Mouse (Mus musculus) ovary, adult 18-20 months (tissue): ENCODE data around the gene Gm19402.
"Not testable (repeated sequence)": the region's sequence is repeated elsewhere in the genome, so short reads cannot be mapped to it uniquely, and the experiment has no call there.

Experiments used
- DNase-seq: peaks from one replicate; pipeline ENCODE4 v3.0.0; 2022; ENCODE audit warnings: low spot score, mixed read lengths

The Gm19402 gene

GRCm38 (mm10) chr10:77690356-77690807, at the start of gene Gm19402:
Gene Gm19402 (minus strand): TSS chr10:77690757.
- not testable (repeated sequence) for DNase-seq

DNA sequence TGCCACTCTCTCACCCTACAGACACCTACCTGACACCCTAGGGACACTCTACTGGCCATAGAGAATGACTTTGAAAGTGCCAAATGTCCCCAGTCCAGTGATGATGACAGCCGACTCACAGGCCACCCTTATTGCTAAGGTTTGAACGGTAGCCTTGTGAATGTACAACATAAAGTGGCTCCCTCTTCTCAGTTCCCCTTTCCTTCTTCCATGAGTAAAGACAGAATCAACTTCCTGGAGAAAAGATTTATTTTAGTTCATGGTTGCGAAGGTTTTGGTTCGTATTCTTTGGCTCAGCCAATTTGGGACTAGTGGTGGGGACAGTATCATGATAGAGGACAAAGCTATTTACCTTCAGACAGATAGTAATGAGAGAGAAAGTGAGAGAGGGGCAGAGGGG, 48.4 kb upstream of the Gm19402 start:
- no peak for DNase-seq

DNA sequence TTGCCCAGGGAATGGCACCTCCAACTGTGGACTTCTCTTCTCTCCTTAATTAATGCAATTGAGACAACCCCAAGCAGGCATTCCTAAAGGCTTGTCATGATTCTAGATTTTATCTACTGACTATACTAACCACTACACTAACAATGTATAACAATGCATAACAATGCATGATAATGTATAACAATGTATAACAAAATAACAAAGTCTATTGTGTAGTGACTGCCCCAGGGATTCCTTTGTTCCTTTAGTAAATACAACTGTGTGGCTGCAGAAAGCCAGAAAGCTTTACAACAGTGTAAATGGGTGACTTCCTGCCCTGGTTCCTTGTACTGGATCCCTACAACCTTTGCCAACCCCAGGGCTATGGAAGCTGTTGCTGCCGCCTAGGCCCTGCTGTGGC, 45.4 kb upstream of the Gm19402 start:
- no peak for DNase-seq

DNA sequence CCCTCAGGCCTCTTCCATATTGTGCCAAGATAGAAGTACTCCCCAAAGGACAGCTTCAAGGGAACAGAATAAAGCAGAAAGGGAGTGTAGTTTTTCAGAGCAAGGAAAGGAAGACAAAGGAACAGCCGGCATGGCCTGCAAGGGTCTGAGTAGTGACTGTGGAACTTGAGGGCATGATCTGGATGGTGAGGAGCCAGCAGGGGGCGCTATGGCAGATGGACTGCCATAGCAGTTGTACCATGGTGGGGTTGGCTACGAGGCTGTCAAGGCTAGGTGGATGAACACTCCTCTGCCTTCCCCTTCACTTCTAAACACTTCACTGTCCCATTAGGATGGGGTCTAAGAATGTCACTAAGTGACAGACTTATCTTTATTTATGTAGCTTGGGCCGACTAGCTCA, 38.7 kb upstream of the Gm19402 start:
- DNase-seq = no peak

- no peak for DNase-seq
Measured at GRCm38 (mm10) chr10:77728280-77728679, 37.7 kb upstream of the Gm19402 start.

GRCm38 (mm10) chr10:77726186-77726585, 35.6 kb upstream of the Gm19402 start, which contains the start of gene Gm10100:
Gene Gm10100 (plus strand): TSS chr10:77726486.
- no peak for DNase-seq

DNA sequence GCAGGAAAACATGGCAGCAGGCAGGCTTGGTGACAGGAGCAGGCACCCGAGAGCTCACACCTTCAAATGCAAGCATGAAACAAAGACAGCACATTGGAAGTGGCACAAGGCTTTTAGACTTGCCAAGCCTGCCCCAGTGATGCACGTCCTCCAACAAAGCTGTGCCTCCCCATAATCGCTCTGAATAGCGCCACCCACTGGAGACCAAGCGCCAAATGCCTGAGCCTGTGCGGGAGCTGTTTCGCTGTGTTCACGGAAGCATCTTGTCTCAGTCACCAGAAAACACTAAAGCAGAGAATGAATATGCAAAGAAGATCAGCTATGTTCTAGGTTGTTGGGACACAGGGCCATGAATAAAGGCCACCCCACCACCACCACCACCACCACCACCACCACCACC, 34.3 kb upstream of the Gm19402 start:
- DNase-seq = no peak

DNA sequence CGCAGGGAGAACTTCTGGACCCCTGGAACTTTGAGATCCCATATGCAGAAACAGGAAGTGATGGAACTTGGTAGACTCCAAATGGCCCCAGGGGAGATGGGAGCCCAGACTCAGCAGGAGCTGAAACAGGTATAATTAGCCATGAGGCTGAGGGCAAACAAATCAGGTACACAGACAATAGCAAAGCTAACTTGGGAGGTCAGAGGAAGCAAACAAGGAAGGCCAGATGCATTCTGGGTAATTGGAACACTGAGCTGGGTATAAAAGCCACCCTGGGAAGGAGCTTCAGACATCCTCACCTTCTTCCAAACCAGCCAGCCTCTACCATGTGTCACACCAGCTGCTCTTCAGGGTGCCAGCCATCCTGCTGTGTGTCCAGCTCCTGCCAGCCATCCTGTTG, 29.7 kb upstream of the Gm19402 start, which contains the start of gene Krtap12-1:
Krtap12-1 (plus strand) TSS at position 301 of the 400 bp plus-strand sequence.
- DNase-seq = not testable (repeated sequence)

DNA sequence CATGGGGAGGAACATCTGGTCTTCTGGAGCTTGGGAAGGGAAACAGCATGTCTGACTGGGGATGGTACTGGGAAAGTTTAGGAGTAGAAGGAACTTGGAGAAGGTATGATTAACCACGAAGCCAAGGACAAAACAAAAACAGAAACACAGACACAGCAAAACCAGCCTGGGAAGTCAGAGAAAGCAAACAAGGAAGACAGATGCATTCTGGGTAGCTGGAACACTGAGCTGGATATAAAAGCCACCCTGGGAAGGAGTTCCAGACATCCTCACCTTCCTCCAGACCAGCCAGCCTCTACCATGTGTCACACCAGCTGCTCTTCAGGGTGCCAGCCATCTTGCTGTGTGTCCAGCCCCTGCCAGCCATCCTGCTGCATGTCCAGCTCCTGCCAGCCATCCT, 24.9 kb upstream of the Gm19402 start, which contains the start of gene Gm10142:
Gm10142 (plus strand) TSS at position 301 of the 400 bp plus-strand sequence.
- no peak for DNase-seq

GRCm38 (mm10) chr10:77713734-77714133, 23.2 kb upstream of the Gm19402 start:
- DNase-seq = no peak

GRCm38 (mm10) chr10:77711157-77711556, 20.6 kb upstream of the Gm19402 start, which contains the start of gene Gm10024:
Gene Gm10024 (plus strand): TSS chr10:77711457.
- DNase-seq = not testable (repeated sequence)

GRCm38 (mm10) chr10:77709831-77710230, 19.3 kb upstream of the Gm19402 start:
- DNase-seq = no peak

DNA sequence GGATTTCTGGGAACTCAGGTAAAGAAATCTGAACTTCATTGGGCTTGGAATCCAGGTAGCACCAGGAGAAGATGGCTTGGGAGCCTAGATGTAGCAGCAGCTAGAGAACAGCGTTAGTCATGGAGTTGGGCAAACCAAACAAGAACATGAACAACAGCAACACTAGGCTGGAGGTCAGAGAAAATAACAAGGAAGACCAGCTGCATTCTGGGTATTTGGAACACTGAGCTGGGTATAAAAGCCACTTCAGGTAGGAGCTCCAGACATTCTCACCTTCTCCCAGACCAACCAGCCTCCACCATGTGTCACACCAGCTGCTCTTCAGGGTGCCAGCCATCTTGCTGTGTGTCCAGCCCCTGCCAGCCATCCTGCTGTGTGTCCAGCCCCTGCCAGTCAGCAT, 15.8 kb upstream of the Gm19402 start, which contains the start of gene Gm10272:
Gm10272 (plus strand) TSS at position 301 of the 400 bp plus-strand sequence.
- DNase-seq = no peak

DNA sequence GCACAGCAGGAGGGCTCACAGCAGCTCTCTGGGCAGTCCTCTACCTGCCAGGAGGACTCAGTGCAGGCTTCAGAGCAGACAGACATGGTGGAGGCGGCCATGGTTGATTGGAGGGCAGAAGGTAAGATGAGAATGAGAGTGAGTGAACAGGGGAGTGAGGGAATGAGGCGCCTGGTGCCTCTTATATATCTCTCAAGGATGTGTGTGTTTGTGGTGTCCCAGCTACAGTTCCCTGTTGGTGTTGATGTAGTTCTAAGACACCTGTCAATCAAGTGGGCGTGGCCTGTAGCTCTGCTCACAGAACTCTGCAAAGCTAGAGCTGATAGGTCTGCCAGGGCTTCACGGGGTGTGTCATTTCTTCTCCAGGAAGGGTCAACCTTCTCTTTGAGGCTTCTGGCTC, 6.6 kb upstream of the Gm19402 start, which contains the start of gene Gm9508:
Gm9508 (minus strand) TSS at position 101 of the 400 bp plus-strand sequence.
- DNase-seq = no peak

- no peak for DNase-seq
Measured at GRCm38 (mm10) chr10:77687021-77687420, 3.5 kb downstream of the Gm19402 start.

- DNase-seq = no peak
Measured at GRCm38 (mm10) chr10:77685895-77686664, 4.5 kb downstream of the Gm19402 start, which contains the start of gene Tspear. Gene Tspear (plus strand): TSS chr10:77686569.

- no peak for DNase-seq
Measured at GRCm38 (mm10) chr10:77684181-77684580, 6.4 kb downstream of the Gm19402 start.

GRCm38 (mm10) chr10:77682994-77683393, 7.6 kb downstream of the Gm19402 start:
- DNase-seq = no peak

DNA sequence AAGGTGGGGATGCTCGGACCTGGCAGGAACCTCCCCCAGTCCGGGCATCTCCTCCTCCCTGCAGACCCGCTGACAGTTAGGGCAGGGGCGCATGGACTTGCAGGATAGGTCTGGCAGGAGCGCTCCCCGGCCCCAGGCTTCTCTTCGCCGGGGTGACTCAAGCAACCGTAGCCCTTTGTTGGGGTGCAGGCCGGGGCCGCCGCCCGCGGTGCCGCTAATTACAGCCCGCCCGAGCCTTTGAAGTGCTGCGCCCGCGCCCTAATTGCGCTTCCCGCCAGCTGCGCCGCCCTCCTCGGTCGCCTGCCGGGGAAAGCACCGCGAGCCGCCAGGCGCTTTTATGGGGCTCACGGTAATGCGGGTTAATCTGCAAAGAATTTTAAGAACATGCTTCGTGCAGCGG, 13.0 kb downstream of the Gm19402 start:
- no peak for DNase-seq

DNA sequence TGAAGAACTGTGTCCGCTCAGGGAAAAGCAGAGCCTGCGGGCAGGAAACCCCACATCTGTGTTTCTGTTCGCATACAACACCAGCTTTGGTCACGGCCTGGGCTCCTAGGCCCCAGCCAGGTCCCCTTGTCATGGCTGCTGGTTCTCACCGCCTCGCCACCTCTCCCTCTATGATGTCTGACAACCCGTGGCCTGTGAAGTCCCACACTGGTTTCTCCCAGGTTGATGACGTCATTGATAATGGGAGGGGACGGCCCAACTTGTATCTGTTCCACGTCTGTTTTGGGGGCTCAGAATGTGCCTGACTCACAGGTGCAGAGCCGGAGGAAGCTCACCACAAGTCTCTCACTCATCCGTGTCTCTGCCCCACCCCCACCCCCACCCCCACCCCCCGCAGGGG, 16.8 kb downstream of the Gm19402 start:
- DNase-seq = no peak

GRCm38 (mm10) chr10:77671519-77671918, 19.0 kb downstream of the Gm19402 start:
- no peak for DNase-seq

DNA sequence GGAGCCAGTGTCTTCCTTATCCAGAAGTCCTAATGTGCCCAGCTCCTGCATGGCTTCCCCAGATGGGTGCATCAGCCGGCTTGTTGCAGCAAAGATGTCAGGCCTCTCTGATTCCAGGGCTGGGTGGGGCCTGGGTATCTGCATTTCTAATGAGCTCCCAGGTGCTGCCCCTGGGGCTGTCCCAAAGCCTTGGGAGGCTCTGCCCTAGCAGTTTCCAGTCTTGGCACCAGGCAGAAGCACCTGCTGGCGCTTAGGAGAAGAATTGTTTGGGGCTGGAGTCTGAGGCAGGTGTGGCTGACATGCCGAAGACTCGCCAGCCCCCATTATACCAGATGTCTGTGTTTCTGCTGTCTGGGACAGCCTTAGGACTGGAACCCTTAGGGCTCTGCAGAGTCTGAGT, 19.8 kb downstream of the Gm19402 start:
- no peak for DNase-seq

- no peak for DNase-seq
Measured at GRCm38 (mm10) chr10:77667402-77667801, 23.2 kb downstream of the Gm19402 start.
